Mouse (Mus musculus) liver, adult 2 months (tissue): ENCODE results near the gene Olfr457. TPM values are rescaled to one million over a fixed set of nuclear protein-coding genes. Genes with fewer than 3 reads are reported as not detected.

Source experiments
- DNase-seq: peaks from one replicate; pipeline ENCODE4 v3.0.0-alpha.2; 2011; ENCODE audit warnings: low read depth, low spot score; ENCODE audit errors: extremely low read depth
- H3K27ac ChIP-seq: fragments of 200-500 bp; replicated peaks from 2 replicates; pipeline ENCODE4 v1.5.1; 2012; ENCODE audit warnings: low read depth, mild to moderate bottlenecking, control low read depth, inconsistent platforms, low read length; ENCODE audit not compliant: insufficient read depth
- H3K27me3 ChIP-seq: fragments of 200-500 bp; 2 replicates; pipeline ENCODE4 v1.6.1; 2012; ENCODE audit warnings: mild to moderate bottlenecking, moderate library complexity, low read length, inconsistent platforms; ENCODE audit not compliant: control insufficient read depth, insufficient read depth
- H3K36me3 ChIP-seq: fragments of 200-500 bp; 2 replicates; pipeline ENCODE4 v1.6.1; 2012; ENCODE audit warnings: low read length, inconsistent platforms; ENCODE audit not compliant: control insufficient read depth, insufficient read depth
- H3K4me1 ChIP-seq: fragments of 200-500 bp; 2 replicates; pipeline ENCODE4 v1.6.1; 2011; ENCODE audit warnings: low read length; ENCODE audit not compliant: control insufficient read depth, insufficient read depth
- H3K4me3 ChIP-seq: fragments of 200-500 bp; 2 replicates; pipeline ENCODE4 v1.5.1; 2011; ENCODE audit warnings: low read depth, mild to moderate bottlenecking, control low read depth, low read length, moderate library complexity; ENCODE audit not compliant: insufficient read depth
- H3K79me2 ChIP-seq: fragments of 200-500 bp; 2 replicates; pipeline ENCODE4 v1.6.1; 2012; ENCODE audit warnings: inconsistent platforms, mild to moderate bottlenecking, low read length, moderate library complexity; ENCODE audit not compliant: control insufficient read depth, insufficient read depth
- H3K9ac ChIP-seq: fragments of 200-500 bp; 2 replicates; pipeline ENCODE4 v1.6.1; 2012; ENCODE audit warnings: low read depth, mild to moderate bottlenecking, control low read depth, inconsistent platforms, low read length
- CTCF ChIP-seq: fragments of 200-500 bp; IDR thresholded peaks from 2 replicates; pipeline ENCODE4 v1.5.1; 2011; ENCODE audit warnings: low read depth, low read length, control low read depth
- POLR2A ChIP-seq: fragments of 200-500 bp; IDR thresholded peaks from 2 replicates; pipeline ENCODE4 v1.6.1; 2011; ENCODE audit warnings: low read length, control low read depth; ENCODE audit not compliant: insufficient read depth; ENCODE audit errors: extremely low read depth
- WGBS: fragments of 180-500 bp; shearing (Covaris S2); methylation state at CpG from one replicate; pipeline ENCODE4 v1.1.7; 2018; 5-methylcytosine and 5-hydroxymethylcytosine counted together
- polyA plus RNA-seq: library from polyadenylated mRNA; depleted of rRNA; stranded (reverse); fragments of >200 nt; gene quantifications from 2 replicates; pipeline ENCODE4 v1.2.3, GENCODE M21; 2012
- total RNA-seq: library from RNA; depleted of rRNA; stranded (reverse); fragments of >200 nt; gene quantifications from 2 replicates; pipeline ENCODE4 v1.2.3, GENCODE M21; 2014

Olfr457 gene
- total and polyA plus RNA-seq, 2 experiments: not detected

- TF ChIP-seq POLR2A (no peak), CTCF (no peak)
- H3K4me1 ChIP-seq: 0 out of 2 replicates have a peak, but pooled peaks cover 1% of the 10 kb centered on the region
Observed at GRCm38 (mm10) chr6:42435490-42435889, 40.6 kb downstream of the Olfr457 start.

DNA sequence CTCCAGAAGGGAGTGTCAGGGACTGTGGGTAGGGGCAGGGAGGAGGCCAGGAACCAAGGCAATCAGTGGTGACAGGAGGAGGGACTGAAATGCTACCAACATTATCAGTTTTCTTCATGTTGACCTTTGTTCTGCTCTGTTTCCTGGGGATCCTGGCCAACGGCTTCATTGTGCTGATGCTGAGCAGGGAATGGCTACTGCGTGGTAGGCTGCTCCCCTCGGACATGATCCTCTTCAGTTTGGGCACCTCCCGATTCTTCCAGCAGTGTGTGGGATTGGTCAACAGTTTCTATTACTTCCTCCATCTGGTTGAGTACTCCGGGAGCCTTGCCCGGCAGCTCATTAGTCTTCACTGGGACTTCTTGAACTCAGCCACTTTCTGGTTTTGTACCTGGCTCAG is 41.7 kb downstream of the Olfr457 start, which contains the start of gene Tas2r126:
Tas2r126 (plus strand) TSS at position 90 of the 400 bp plus-strand sequence.
- 77% methylated on average over 6 of the region's 6 CpGs for WGBS
- Histone ChIP-seq H3K9ac (no peak within 1 kb of the TSS), H3K36me3 (no peaks in the 10 kb centered on the region), H3K27me3 (no peaks in the 10 kb centered on the region), H3K79me2 (no peaks in the 10 kb centered on the region), H3K4me3 (no peak within 1 kb of the TSS), H3K4me1 (0 out of 2 replicates have a peak, but pooled peaks cover 1% of the 10 kb centered on the region), H3K27ac (no peak within 1 kb of the TSS)
- no peak for DNase-seq
- TF ChIP-seq POLR2A: no peak
- TF ChIP-seq CTCF: no peak

More at GRCm38 (mm10) chr6:42435490-42435889, 40.6 kb downstream of the Olfr457 start:
- no peak overlapping the region for H3K27ac ChIP-seq
- H3K27me3 ChIP-seq: no peaks in the 10 kb centered on the region
- no peaks in the 10 kb centered on the region for H3K79me2 ChIP-seq
- H3K4me3 ChIP-seq: no peak overlapping the region
- H3K36me3 ChIP-seq: no peaks in the 10 kb centered on the region
- 32% methylated on average over 2 of the region's 2 CpGs for WGBS
- no peak overlapping the region for H3K9ac ChIP-seq
- DNase-seq: peak; percentile 53

- TF ChIP-seq CTCF: no peak
- TF ChIP-seq POLR2A: no peak
- H3K9ac ChIP-seq: no peak overlapping the region
- no peaks in the 10 kb centered on the region for H3K27me3 ChIP-seq
Observed at GRCm38 (mm10) chr6:42433554-42433953, 42.6 kb downstream of the Olfr457 start.

DNA sequence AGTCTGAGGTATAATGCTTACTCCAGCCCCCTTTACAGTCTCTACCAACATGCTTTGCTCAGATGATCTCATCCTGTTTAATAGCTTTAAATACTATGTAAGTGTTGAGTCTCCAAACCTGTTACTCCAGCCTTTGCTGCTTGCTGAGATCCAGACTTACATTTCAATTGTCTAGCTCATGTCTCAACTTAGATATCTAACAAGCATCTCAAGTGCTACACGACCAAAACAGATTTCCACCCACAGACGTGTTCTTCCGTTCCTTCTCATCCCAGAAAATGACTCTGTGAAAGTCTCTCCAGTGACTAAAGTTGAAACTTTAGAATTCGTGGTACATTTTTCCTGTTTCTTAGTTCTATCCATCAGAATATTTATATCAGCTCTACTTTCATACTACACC is 49.8 kb downstream of the Olfr457 start:
- WGBS: 83% methylated on average over 4 of the region's 4 CpGs
- H3K4me3 ChIP-seq: no peak overlapping the region
- no peak overlapping the region for H3K27ac ChIP-seq
- no peaks in the 10 kb centered on the region for H3K79me2 ChIP-seq
- H3K36me3 ChIP-seq: no peaks in the 10 kb centered on the region
- no peaks in the 10 kb centered on the region for H3K4me1 ChIP-seq
- TF ChIP-seq POLR2A (no peak), CTCF (no peak)
- H3K27me3 ChIP-seq: no peaks in the 10 kb centered on the region
- DNase-seq: no peak
- no peak overlapping the region for H3K9ac ChIP-seq

More at GRCm38 (mm10) chr6:42433554-42433953, 42.6 kb downstream of the Olfr457 start:
- H3K4me1 ChIP-seq: 0 out of 2 replicates have a peak, but pooled peaks cover 1% of the 10 kb centered on the region
- H3K79me2 ChIP-seq: no peaks in the 10 kb centered on the region
- H3K36me3 ChIP-seq: no peaks in the 10 kb centered on the region
- DNase-seq: no peak
- 49% methylated on average over 2 of the region's 2 CpGs for WGBS
- H3K4me3 ChIP-seq: no peak overlapping the region
- H3K27ac ChIP-seq: no peak overlapping the region

- H3K36me3 ChIP-seq: no peaks in the 10 kb centered on the region
- H3K79me2 ChIP-seq: no peaks in the 10 kb centered on the region
- peak; percentile 7 for DNase-seq
- no peaks in the 10 kb centered on the region for H3K27me3 ChIP-seq
- TF ChIP-seq POLR2A: no peak
- no peak for TF ChIP-seq CTCF
- 86% methylated on average over 3 of the region's 3 CpGs for WGBS
- H3K27ac ChIP-seq: no peak overlapping the region
- H3K4me3 ChIP-seq: no peak overlapping the region
- no peak overlapping the region for H3K9ac ChIP-seq
- H3K4me1 ChIP-seq: no peaks in the 10 kb centered on the region
Observed at GRCm38 (mm10) chr6:42424472-42424871, 51.7 kb downstream of the Olfr457 start.

- no peak for TF ChIP-seq POLR2A
- no peak for TF ChIP-seq CTCF
- 84% methylated on average over 2 of the region's 2 CpGs for WGBS
Observed at GRCm38 (mm10) chr6:42421439-42421838, 54.7 kb downstream of the Olfr457 start.

More at GRCm38 (mm10) chr6:42421439-42421838, 54.7 kb downstream of the Olfr457 start:
- DNase-seq: peak; percentile 10
- no peaks in the 10 kb centered on the region for H3K79me2 ChIP-seq
- H3K27ac ChIP-seq: no peak overlapping the region
- no peak overlapping the region for H3K9ac ChIP-seq
- H3K36me3 ChIP-seq: no peaks in the 10 kb centered on the region
- H3K4me1 ChIP-seq: no peaks in the 10 kb centered on the region
- no peaks in the 10 kb centered on the region for H3K27me3 ChIP-seq
- H3K4me3 ChIP-seq: no peak overlapping the region
